Mouse (Mus musculus) MEL (cell line): Measurements from ENCODE around the gene Rpl4.

Experiments
- BHLHE40 ChIP-seq: IDR thresholded peaks from 2 replicates; pipeline ENCODE4 v1.6.1; 2012; ENCODE audit warnings: low read depth, mild to moderate bottlenecking, inconsistent platforms, low read length, improper control_type of control experiment, borderline replicate concordance
- CHD2 ChIP-seq: IDR thresholded peaks from 2 replicates; pipeline ENCODE4 v1.6.1; 2011; ENCODE audit warnings: low read length, improper control_type of control experiment
- CTCF ChIP-seq, 3 experiments: IDR thresholded peaks in 2 of 3; conservative IDR thresholded peaks in 1 of 3; 2 replicates each; pipeline ENCODE4 v1.5.1; 2011 to 2012; ENCODE audit warnings: low read length in 3 of 3, low read depth in 2 of 3, mild to moderate bottlenecking in 2 of 3, improper control_type of control experiment in 1 of 3, inconsistent platforms in 1 of 3, mixed read lengths in 1 of 3, moderate library complexity in 1 of 3; ENCODE audit not compliant: control insufficient read depth in 1 of 3, insufficient read depth in 1 of 3, poor library complexity in 1 of 3, severe bottlenecking in 1 of 3
- GATA1 ChIP-seq: IDR thresholded peaks from 2 replicates; pipeline ENCODE4 v1.6.1; 2011; ENCODE audit warnings: low read depth, low read length, improper control_type of control experiment
- MAFK ChIP-seq: IDR thresholded peaks from 2 replicates; pipeline ENCODE4 v1.6.1; 2011; ENCODE audit warnings: low read depth, mild to moderate bottlenecking, low read length, improper control_type of control experiment, borderline replicate concordance
- MAX ChIP-seq: IDR thresholded peaks from 2 replicates; pipeline ENCODE4 v1.6.1; 2011; ENCODE audit warnings: low read length, improper control_type of control experiment
- MEF2A ChIP-seq: IDR thresholded peaks from 2 replicates; pipeline ENCODE4 v1.6.1; 2014; ENCODE audit warnings: low read depth, mild to moderate bottlenecking, inconsistent platforms, low read length, improper control_type of control experiment; ENCODE audit not compliant: poor library complexity, insufficient replicate concordance, severe bottlenecking; ENCODE audit errors: extremely low read depth
- POLR2A ChIP-seq, 2 experiments: IDR thresholded peaks; 2 replicates each; pipeline ENCODE4 v1.6.1; 2011 to 2012; ENCODE audit warnings: low read length in 2 of 2, mild to moderate bottlenecking in 2 of 2, control low read depth in 1 of 2, improper control_type of control experiment in 1 of 2, low read depth in 1 of 2, moderate library complexity in 1 of 2; ENCODE audit not compliant: control insufficient read depth in 1 of 2, insufficient read depth in 1 of 2, poor library complexity in 1 of 2
- TCF12 ChIP-seq: IDR thresholded peaks from 2 replicates; pipeline ENCODE4 v1.6.1; 2014; ENCODE audit warnings: low read depth, mild to moderate bottlenecking, inconsistent platforms, low read length, improper control_type of control experiment, moderate library complexity
- USF1 ChIP-seq: IDR thresholded peaks from 2 replicates; pipeline ENCODE4 v1.6.1; 2014; ENCODE audit warnings: low read depth, mild to moderate bottlenecking, inconsistent platforms, low read length, improper control_type of control experiment, moderate library complexity

GRCm38 (mm10) chr9:64197524-64197923 is 24.3 kb downstream of the Rpl4 start:
- TF ChIP-seq CTCF (IDR thresholded peaks at IDR 0.05 in 2 of 3, conservative IDR thresholded peaks at IDR 0.05 in 1 of 3; ENCODE audit: control insufficient read depth in 1 of 3, insufficient read depth in 1 of 3, low read depth in 2 of 3, low read length in 3 of 3, poor library complexity in 1 of 3, severe bottlenecking in 1 of 3) (no peak), POLR2A (IDR thresholded peaks at IDR 0.05; ENCODE audit: control insufficient read depth in 1 of 2, insufficient read depth in 1 of 2, low read depth in 1 of 2, low read length in 2 of 2, poor library complexity in 1 of 2) (no peak), MAX (no peak), TCF12 (no peak), GATA1 (no peak), MEF2A (no peak), MAFK (no peak), BHLHE40 (no peak), USF1 (no peak), CHD2 (no peak)
